Mouse (Mus musculus): Measurements from ENCODE around the gene Lrrc8d. TPM values are rescaled to one million over a fixed set of nuclear protein-coding genes. Genes with fewer than 3 reads are reported as not detected.

Lrrc8d gene
- polyA plus RNA-seq, 1 experiment from 2014 or later, result 20.5 TPM

GRCm38 (mm10) chr5:105778189-105778588, 78.4 kb downstream of the Lrrc8d start:
- Histone ChIP-seq H3K36me3 (ENCODE audit: insufficient read depth, low read length) (no peaks in the 10 kb centered on the region), H3K4me3 (ENCODE audit: low read depth, low read length) (no peak overlapping the region), H3K27ac (ENCODE audit: low read length) (no peak overlapping the region), H3K9me3 (ENCODE audit: low read length) (no peaks in the 10 kb centered on the region), H3K9ac (replicated peaks; ENCODE audit: low read depth) (no peak overlapping the region), H3K27me3 (replicated peaks; ENCODE audit: insufficient read depth, low read length) (no peaks in the 10 kb centered on the region), H3K4me1 (ENCODE audit: insufficient read depth, low read depth, low read length) (peaks cover 6% of the 10 kb centered on the region; the same call in 1 of the 2 replicates), H3K4me2 (replicated peaks; ENCODE audit: low read depth, low read length) (no peak overlapping the region)
- WGBS, result 52% methylated on average over 8 of the region's 8 CpGs
- TF ChIP-seq EP300 (IDR thresholded peaks at IDR 0.05) (no peak), CTCF (IDR thresholded peaks at IDR 0.05) (no peak)
- DNase-seq (ENCODE audit: low spot score), result no peak
- ATAC-seq, result no peak

GRCm38 (mm10) chr5:105778723-105779122, 79.0 kb downstream of the Lrrc8d start:
- Histone ChIP-seq H3K9ac (replicated peaks; ENCODE audit: low read depth) (no peak overlapping the region), H3K4me2 (replicated peaks; ENCODE audit: low read depth, low read length) (no peak overlapping the region), H3K4me1 (ENCODE audit: insufficient read depth, low read depth, low read length) (peaks cover 6% of the 10 kb centered on the region; the same call in 1 of the 2 replicates), H3K9me3 (ENCODE audit: low read length) (no peaks in the 10 kb centered on the region), H3K27me3 (replicated peaks; ENCODE audit: insufficient read depth, low read length) (no peaks in the 10 kb centered on the region), H3K4me3 (ENCODE audit: low read depth, low read length) (no peak overlapping the region), H3K27ac (ENCODE audit: low read length) (no peak overlapping the region), H3K36me3 (ENCODE audit: insufficient read depth, low read length) (no peaks in the 10 kb centered on the region)
- no peak for DNase-seq (ENCODE audit: low spot score)
- WGBS, result 26% methylated on average over 3 of the region's 3 CpGs
- ATAC-seq, result no peak
- TF ChIP-seq CTCF (IDR thresholded peaks at IDR 0.05), result no peak
- no peak for TF ChIP-seq EP300 (IDR thresholded peaks at IDR 0.05)

GRCm38 (mm10) chr5:105779331-105779730, 79.6 kb downstream of the Lrrc8d start:
- H3K9me3 ChIP-seq (ENCODE audit: low read length), result no peaks in the 10 kb centered on the region
- H3K4me2 ChIP-seq (replicated peaks; ENCODE audit: low read depth, low read length), result no peak overlapping the region
- H3K27ac ChIP-seq (ENCODE audit: low read length), result no peak overlapping the region
- H3K4me3 ChIP-seq (ENCODE audit: low read depth, low read length), result no peak overlapping the region
- H3K9ac ChIP-seq (replicated peaks; ENCODE audit: low read depth), result no peak overlapping the region
- no peak for DNase-seq (ENCODE audit: low spot score)
- H3K27me3 ChIP-seq (replicated peaks; ENCODE audit: insufficient read depth, low read length), result no peaks in the 10 kb centered on the region
- no peaks in the 10 kb centered on the region for H3K36me3 ChIP-seq (ENCODE audit: insufficient read depth, low read length)
- WGBS, result 64% methylated on average over 5 of the region's 5 CpGs
- TF ChIP-seq CTCF (IDR thresholded peaks at IDR 0.05) (no peak), EP300 (IDR thresholded peaks at IDR 0.05) (no peak)
- peak; percentile 30; the same call in 1 of the 2 replicates for ATAC-seq
- peaks cover 6% of the 10 kb centered on the region; the same call in 1 of the 2 replicates for H3K4me1 ChIP-seq (ENCODE audit: insufficient read depth, low read depth, low read length)

GRCm38 (mm10) chr5:105783848-105784247, 84.1 kb downstream of the Lrrc8d start:
- Histone ChIP-seq H3K27ac (ENCODE audit: low read length) (no peak overlapping the region), H3K36me3 (ENCODE audit: insufficient read depth, low read length) (no peaks in the 10 kb centered on the region), H3K4me2 (replicated peaks; ENCODE audit: low read depth, low read length) (no peak overlapping the region), H3K4me3 (ENCODE audit: low read depth, low read length) (no peak overlapping the region), H3K4me1 (ENCODE audit: insufficient read depth, low read depth, low read length) (0 out of 2 replicates have a peak, but pooled peaks cover 9% of the 10 kb centered on the region), H3K27me3 (replicated peaks; ENCODE audit: insufficient read depth, low read length) (no peaks in the 10 kb centered on the region), H3K9ac (replicated peaks; ENCODE audit: low read depth) (no peak overlapping the region), H3K9me3 (ENCODE audit: low read length) (no peaks in the 10 kb centered on the region)
- DNase-seq (ENCODE audit: low spot score) (no peak), ATAC-seq (no peak)
- TF ChIP-seq CTCF (IDR thresholded peaks at IDR 0.05), result no peak
- no peak for TF ChIP-seq EP300 (IDR thresholded peaks at IDR 0.05)
- 96% methylated on average over 13 of the region's 13 CpGs for WGBS

- TF ChIP-seq CTCF (IDR thresholded peaks at IDR 0.05) (no peak), EP300 (IDR thresholded peaks at IDR 0.05) (no peak)
- Histone ChIP-seq H3K4me2 (replicated peaks; ENCODE audit: low read depth, low read length) (no peak overlapping the region), H3K27ac (ENCODE audit: low read length) (no peak overlapping the region), H3K4me3 (ENCODE audit: low read depth, low read length) (no peak overlapping the region), H3K9ac (replicated peaks; ENCODE audit: low read depth) (no peak overlapping the region), H3K4me1 (ENCODE audit: insufficient read depth, low read depth, low read length) (peaks cover 14% of the 10 kb centered on the region; the same call in 1 of the 2 replicates), H3K9me3 (ENCODE audit: low read length) (no peaks in the 10 kb centered on the region), H3K36me3 (ENCODE audit: insufficient read depth, low read length) (no peaks in the 10 kb centered on the region), H3K27me3 (replicated peaks; ENCODE audit: insufficient read depth, low read length) (no peaks in the 10 kb centered on the region)
- no peak for DNase-seq (ENCODE audit: low spot score)
- no peak for ATAC-seq
- WGBS, result 73% methylated on average over 10 of the region's 10 CpGs
Observed at GRCm38 (mm10) chr5:105784724-105785123, 85.0 kb downstream of the Lrrc8d start.

GRCm38 (mm10) chr5:105787577-105787976, 87.8 kb downstream of the Lrrc8d start:
- Histone ChIP-seq H3K4me1 (ENCODE audit: insufficient read depth, low read depth, low read length) (peaks cover 27% of the 10 kb centered on the region; the same call in 1 of the 2 replicates), H3K4me3 (ENCODE audit: low read depth, low read length) (no peak overlapping the region), H3K36me3 (ENCODE audit: insufficient read depth, low read length) (no peaks in the 10 kb centered on the region), H3K27ac (ENCODE audit: low read length) (peak overlapping the region; percentile 55), H3K4me2 (replicated peaks; ENCODE audit: low read depth, low read length) (no peak overlapping the region), H3K27me3 (replicated peaks; ENCODE audit: insufficient read depth, low read length) (no peaks in the 10 kb centered on the region), H3K9ac (replicated peaks; ENCODE audit: low read depth) (no peak overlapping the region), H3K9me3 (ENCODE audit: low read length) (no peaks in the 10 kb centered on the region)
- DNase-seq (ENCODE audit: low spot score), result peak; percentile 50
- no peak for TF ChIP-seq CTCF (IDR thresholded peaks at IDR 0.05)
- 0 out of 2 replicates have a peak, but pooled peaks have one; percentile 14 for TF ChIP-seq EP300 (IDR thresholded peaks at IDR 0.05)
- ATAC-seq, result no peak
- 41% methylated on average over 10 of the region's 10 CpGs for WGBS

GRCm38 (mm10) chr5:105789801-105790200, 90.0 kb downstream of the Lrrc8d start:
- H3K4me3 ChIP-seq (ENCODE audit: low read depth, low read length), result no peak overlapping the region
- peaks cover 35% of the 10 kb centered on the region for H3K4me1 ChIP-seq (ENCODE audit: insufficient read depth, low read depth, low read length)
- no peak overlapping the region for H3K4me2 ChIP-seq (replicated peaks; ENCODE audit: low read depth, low read length)
- peak overlapping the region; percentile 69 for H3K27ac ChIP-seq (ENCODE audit: low read length)
- H3K27me3 ChIP-seq (replicated peaks; ENCODE audit: insufficient read depth, low read length), result no peaks in the 10 kb centered on the region
- 18% methylated on average over 5 of the region's 5 CpGs for WGBS
- peak; percentile 34 for ATAC-seq
- H3K36me3 ChIP-seq (ENCODE audit: insufficient read depth, low read length), result no peaks in the 10 kb centered on the region
- peak; percentile 72 for DNase-seq (ENCODE audit: low spot score)
- no peaks in the 10 kb centered on the region for H3K9me3 ChIP-seq (ENCODE audit: low read length)
- H3K9ac ChIP-seq (replicated peaks; ENCODE audit: low read depth), result no peak overlapping the region
- TF ChIP-seq CTCF (IDR thresholded peaks at IDR 0.05), result peak; percentile 33
- peak; percentile 95 for TF ChIP-seq EP300 (IDR thresholded peaks at IDR 0.05)
